Mouse (Mus musculus) heart, adult 9 months (tissue): ENCODE measurements at regions not wholly inside any gene's neighbourhood (a gene's known extent, or its start where the extent isn't known, plus 50 kb on each side); places are given as distances from the start of the nearest gene placed in this dataset.

ENCODE experiments used
- DNase-seq, 2 experiments: peaks; one replicate each; pipeline ENCODE4 v3.0.0; 2022; ENCODE audit warnings: low spot score in 2 of 2

GRCm38 (mm10) chr7:68686396-68687139, 62.5 kb downstream of the Arrdc4 start:
- DNase-seq: no peak

DNA sequence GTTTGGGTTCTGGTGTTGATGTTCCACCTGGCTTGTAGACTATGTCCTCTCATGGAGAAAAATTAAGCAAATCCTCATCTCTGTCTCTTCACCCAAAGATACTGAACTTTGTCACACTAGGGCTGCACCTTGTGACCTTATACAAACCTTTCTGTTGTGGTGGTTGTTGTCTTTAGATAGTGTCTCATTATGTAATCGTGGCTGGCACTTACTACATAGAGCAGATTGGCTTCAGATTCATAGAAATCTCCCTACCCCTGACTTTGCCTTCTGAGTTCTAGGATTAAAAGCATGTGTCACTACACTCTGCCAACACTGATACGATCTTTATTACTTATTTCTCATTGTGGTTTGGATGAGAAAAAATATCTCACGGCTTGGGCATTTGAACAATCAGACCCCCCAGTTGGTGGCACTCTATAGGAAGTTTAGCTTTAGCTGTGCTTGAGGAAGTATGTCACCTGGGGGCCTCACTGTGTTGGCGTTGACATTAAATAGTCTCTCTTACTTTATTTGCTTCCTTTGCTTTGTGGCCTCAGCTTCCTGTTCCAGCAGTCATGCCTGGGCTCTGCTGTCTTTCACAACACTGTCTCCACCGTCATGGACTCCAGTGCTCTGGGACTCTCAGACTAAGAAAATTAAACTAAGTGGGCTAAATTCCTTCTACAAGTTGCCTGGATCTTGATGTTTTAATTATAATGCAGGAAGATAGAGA, 66.0 kb downstream of the Arrdc4 start:
- no peak for DNase-seq

DNA sequence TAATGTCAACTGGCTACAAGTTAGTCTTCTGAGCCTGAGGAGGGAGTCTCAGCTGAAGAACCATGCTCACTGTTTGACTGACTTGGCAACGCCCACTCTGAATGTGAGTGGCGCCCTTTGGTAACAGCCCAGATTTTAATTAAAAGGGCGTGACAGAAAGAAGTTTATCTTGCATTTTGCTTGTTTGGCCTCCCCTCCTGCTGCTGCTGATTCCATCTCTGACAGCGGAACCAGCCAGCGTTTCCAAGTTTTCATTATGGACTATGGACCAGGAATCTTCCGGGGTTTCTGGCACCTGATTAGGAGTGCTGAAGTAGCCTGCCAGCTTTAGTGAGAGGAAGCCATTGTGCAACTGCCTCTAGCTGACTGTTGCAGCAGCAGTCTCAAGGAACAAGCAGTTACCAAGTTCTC, 66.7 kb downstream of the Arrdc4 start:
- DNase-seq: peak; percentile 18 to 30

DNA sequence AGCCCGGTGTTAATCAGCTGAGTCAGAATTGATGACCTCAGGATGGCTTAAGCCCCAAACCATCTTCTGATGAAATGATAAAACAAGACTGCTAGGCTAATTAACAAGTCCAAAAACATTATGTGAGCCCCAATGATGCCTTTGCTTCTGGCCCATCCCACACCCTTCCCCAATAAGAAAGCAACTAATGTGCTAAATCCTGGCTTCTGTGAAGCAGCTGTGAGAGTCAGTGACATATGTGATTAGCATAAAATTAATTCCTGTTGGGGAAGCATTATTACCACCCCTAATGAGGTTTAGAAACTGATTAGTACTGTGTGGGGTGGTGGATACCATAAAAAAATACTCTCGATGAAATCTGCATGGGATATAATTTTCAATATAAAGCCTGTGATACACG, 69.3 kb downstream of the Arrdc4 start:
- DNase-seq: no peak

- no peak for DNase-seq
These were observed 81.0 kb downstream of the Arrdc4 start for GRCm38 (mm10) chr7:68667790-68668732.

GRCm38 (mm10) chr7:68667215-68667614, 81.8 kb downstream of the Arrdc4 start:
- DNase-seq: no peak

- no peak for DNase-seq
These were observed 92.7 kb downstream of the Arrdc4 start for GRCm38 (mm10) chr7:68656354-68656753.

- DNase-seq: no peak
These were observed 95.5 kb downstream of the Arrdc4 start for GRCm38 (mm10) chr7:68653534-68653933.

DNA sequence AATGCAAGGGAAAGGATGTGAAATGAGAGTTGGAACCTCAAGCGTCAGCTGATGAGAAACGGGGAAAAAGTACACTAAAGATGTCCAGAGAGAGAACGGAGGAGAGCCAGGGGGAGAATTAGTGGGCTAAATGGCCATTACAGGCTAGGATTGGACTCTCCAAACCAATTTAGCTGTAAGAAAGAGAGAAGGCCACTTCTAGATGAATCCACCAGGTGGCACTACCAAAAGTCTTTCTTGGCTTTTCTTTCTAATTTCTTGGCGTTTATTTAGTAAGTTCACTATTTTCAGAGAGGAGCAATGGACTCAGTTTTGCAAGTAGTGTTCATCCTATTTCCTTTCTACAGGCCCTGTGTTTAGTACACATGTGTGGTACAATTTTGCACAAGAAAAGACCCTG, 97.6 kb downstream of the Arrdc4 start:
- no peak for DNase-seq

DNA sequence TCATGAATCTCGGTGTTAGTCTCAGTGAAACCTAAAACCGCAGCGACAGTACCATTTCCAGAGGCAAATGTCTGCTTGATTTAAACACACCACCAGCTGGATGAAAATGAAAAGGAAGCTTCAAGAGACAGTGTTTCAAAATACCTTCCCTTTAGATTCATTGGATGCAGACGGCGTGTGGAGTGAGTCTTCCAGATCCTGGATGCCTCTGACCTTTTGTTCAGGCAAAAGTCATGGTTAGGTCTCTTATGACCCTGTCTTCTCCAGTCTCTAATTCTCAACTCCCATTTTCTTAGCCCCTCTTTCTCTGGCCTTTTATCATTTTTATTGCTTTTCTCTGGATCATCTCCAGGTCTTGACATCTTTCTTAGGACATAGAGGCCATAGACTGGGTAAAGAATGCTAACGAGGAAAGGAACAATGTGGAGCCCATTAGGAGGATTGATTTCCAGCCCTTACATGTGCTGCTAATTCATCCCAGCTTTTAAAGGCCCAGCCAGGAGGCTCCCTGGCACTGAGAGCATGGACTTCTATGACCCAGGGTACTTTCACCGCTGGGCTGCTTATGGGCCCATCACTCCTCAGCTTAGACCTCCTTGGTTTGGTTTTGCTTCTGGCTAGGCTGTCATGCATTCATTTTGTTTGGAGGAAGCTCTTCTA, 111.4 kb downstream of the Arrdc4 start:
- DNase-seq: no peak

DNA sequence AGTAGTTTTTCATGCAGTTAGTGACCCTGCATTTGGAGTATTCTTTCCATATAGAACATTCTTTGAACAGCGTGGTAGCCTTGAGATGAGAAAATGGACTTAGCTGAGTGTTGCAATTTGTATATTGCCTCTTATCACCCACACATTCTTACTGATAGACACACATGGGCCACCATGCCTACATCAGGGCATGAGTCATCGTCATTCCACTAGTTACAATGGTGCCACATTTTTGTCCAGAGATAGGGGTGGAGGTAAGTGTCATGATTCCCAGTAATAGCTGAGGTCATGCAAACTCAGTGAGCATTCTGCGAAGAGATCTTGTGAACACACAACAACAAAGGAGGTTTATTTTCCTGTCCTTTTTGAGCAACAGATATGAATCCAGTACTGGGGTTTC, 128.0 kb downstream of the Arrdc4 start:
- no peak for DNase-seq

DNA sequence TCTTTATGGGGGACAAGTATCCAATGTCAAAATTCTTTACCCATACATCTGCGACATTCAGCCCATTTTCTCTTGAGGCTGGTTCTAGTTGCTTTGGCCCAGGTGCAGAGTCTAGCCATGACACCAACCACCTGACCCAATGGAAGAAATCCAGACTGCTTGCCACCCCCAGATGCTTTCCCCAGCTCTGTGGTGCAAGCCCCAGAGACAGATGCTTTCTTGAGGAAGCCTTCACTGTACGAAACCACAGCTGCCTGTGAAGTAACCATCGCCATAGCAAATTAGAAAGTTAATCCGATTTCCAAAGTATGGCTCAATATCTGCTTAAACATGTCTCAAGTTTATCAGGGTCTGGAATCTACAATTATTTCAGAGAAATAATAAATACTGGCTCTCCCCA, 138.5 kb downstream of the Arrdc4 start:
- no peak for DNase-seq

GRCm38 (mm10) chr7:68607170-68607569, 141.9 kb downstream of the Arrdc4 start:
- no peak for DNase-seq

GRCm38 (mm10) chr7:68606278-68606677, 142.8 kb downstream of the Arrdc4 start:
- DNase-seq: peak; percentile 26 to 34

DNA sequence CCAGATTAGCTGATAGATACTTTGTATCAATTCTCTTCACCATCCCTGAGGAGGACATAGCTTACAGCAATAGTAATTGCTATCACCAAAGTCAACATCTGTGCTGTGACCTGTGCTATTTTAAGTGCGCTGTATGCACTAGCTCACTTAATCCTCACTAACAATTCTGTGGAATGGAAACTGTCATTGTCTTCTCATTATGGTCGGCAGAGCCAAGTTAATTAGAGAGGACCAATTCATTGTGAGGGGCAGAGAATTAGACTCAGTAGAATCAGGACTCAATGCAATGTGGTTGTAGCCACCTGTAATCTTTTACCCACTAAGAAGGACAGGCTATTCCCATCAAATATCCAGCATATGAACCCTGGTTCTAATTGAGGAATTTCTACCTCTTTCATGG, 145.3 kb downstream of the Arrdc4 start:
- no peak for DNase-seq

GRCm38 (mm10) chr7:68602003-68602402, 147.0 kb downstream of the Arrdc4 start:
- no peak for DNase-seq

DNA sequence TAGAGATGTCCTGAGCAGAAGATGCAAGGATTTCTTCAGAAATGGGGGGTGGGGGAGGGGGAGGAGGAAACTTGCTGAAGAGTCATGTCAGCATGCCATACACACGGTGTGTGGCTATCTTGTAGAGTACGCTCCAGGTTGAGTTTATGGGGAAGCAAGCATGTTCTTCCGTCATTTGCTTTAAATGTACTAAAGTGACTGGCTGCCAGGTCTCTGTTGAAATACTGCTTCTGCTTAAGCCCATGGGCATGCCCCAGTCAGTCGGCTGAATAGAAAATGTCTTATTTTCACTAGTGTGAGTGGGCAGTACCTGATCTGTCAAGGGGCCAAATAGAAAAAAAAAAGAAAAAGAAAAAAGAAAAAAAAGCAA, 155.0 kb downstream of the Arrdc4 start:
- no peak for DNase-seq

- no peak for DNase-seq
These were observed 155.6 kb downstream of the Arrdc4 start for GRCm38 (mm10) chr7:68593344-68594016.

- DNase-seq: no peak
These were observed 166.3 kb downstream of the Arrdc4 start for GRCm38 (mm10) chr7:68582540-68583325.

DNA sequence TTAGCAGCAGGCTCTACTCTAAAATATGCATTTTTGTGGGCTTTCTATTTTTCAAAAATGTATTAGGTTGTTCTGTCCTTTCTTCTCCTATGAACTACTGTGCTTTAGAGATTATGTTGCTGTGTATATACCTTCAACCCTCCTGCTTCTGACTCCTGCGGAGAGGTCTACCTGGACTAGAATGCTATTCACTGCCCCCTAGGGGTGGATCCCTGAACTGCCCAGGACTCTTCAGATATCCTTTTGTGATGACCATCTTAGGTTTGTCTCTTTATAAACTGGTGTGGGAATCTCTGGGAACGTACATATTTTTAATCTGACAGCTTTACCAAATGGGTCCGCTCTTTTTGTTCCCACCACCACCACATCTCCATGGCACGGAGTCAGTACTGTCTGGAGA, 168.4 kb downstream of the Arrdc4 start:
- peak in 1 of 2 experiments; percentile 14 for DNase-seq
